In the genomic region with DNA sequence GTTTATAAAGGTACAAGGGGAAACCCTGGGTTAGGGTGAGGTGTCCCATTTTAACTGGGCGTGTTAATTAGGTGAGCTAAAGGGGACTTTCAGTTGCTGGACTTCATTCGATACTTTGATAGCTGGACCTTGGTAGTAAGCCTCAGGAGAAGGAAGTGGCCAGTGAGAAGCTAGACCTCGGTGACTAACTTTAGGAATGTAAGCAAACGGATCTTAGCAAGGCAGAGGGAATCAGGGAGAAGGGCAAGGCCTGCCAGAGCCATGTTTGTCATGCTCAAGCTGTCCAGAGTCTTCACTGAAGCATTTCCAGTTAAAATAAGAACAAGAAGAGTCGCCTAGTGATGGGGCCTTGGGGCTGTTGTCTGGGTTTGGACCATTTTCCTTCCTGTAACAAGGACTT, we compare ENCODE assay signal across 25 mouse cellular contexts. TPM values are rescaled to one million over a fixed set of nuclear protein-coding genes. Genes with fewer than 3 reads are reported as not detected.
"Had no signal": no experiment of that assay in that cellular context is flagged by ENCODE, and none has a peak within 500 bp of the region (broad histone marks: within the 10 kb centered on the region; RNA-seq: fewer than 3 reads in every experiment).

No protein-coding gene starts in this region.

- H3K27me3 ChIP-seq: liver, embryonic 15.5 days; midbrain, embryonic 13.5 days; midbrain, embryonic 15.5 days; neural tube, embryonic 13.5 days; neural tube, embryonic 15.5 days had no signal

- H3K9me3 ChIP-seq: liver, embryonic 15.5 days; midbrain, embryonic 15.5 days; neural tube, embryonic 13.5 days; neural tube, embryonic 15.5 days had no signal

- DNase-seq: liver, postnatal 0 days; lung, embryonic 14.5 days; lung, postnatal 10 days; lung, postnatal 4 days; retina, postnatal 1 day; right cerebral cortex, adult 18-20 months; right cerebral cortex, postnatal 25 days; right cerebral cortex, postnatal 4 days; spleen, adult 18-20 months; thymus, adult 2 months; thymus, postnatal 25 days; thymus, postnatal 4 days had no signal

- H3K4me2 ChIP-seq: liver, embryonic 15.5 days; lung, embryonic 14.5 days; midbrain, embryonic 13.5 days; midbrain, embryonic 15.5 days; neural tube, embryonic 13.5 days; neural tube, embryonic 15.5 days had no signal

- H3K4me3 ChIP-seq: liver, embryonic 15.5 days; midbrain, embryonic 10.5 days; midbrain, embryonic 13.5 days; midbrain, embryonic 15.5 days; myocyte; neural tube, embryonic 13.5 days; neural tube, embryonic 15.5 days had no signal

- ATAC-seq: liver, postnatal 0 days; midbrain, embryonic 13.5 days; midbrain, embryonic 15.5 days had no signal

- H3K27ac ChIP-seq: liver, embryonic 15.5 days; midbrain, embryonic 10.5 days; midbrain, embryonic 13.5 days; midbrain, embryonic 15.5 days; neural tube, embryonic 13.5 days; neural tube, embryonic 15.5 days had no signal

- H3K9ac ChIP-seq: liver, embryonic 15.5 days; liver, postnatal 0 days; lung, embryonic 14.5 days; midbrain, embryonic 13.5 days; midbrain, embryonic 15.5 days; neural tube, embryonic 13.5 days; neural tube, embryonic 15.5 days had no signal

- H3K36me3 ChIP-seq: midbrain, embryonic 13.5 days; midbrain, embryonic 15.5 days; neural tube, embryonic 13.5 days; neural tube, embryonic 15.5 days had no signal

RNA-seq across cellular contexts. Expression of a gene that starts 20.2 kb away (rescaled TPM):
- polyA plus RNA-seq: liver, embryonic 15.5 days; liver, postnatal 0 days; lung, embryonic 14.5 days; lung, embryonic 16.5 days; midbrain, embryonic 10.5 days; midbrain, embryonic 13.5 days; midbrain, embryonic 15.5 days; myocyte; neural tube, embryonic 11.5 days; neural tube, embryonic 13.5 days; neural tube, embryonic 15.5 days; small intestine, adult 2 months; stomach, embryonic 14.5 days; stomach, embryonic 16.5 days; thymus, adult 2 months; urinary bladder, adult 2 months had no signal
